Mouse (Mus musculus) CH12.LX (cell line): ENCODE results near the gene Git2. TPM values are rescaled to one million over a fixed set of nuclear protein-coding genes. Genes with fewer than 3 reads are reported as not detected.

ENCODE experiments used
- DNase-seq: peaks from one replicate; pipeline ENCODE4 v3.0.0-alpha.2; 2013; ENCODE audit errors: extremely low read depth
- H3K27ac ChIP-seq: 2 replicates; pipeline ENCODE4 v1.5.1; 2012; ENCODE audit warnings: low read depth, mild to moderate bottlenecking, control low read depth, moderate library complexity; ENCODE audit not compliant: insufficient read depth
- H3K27me3 ChIP-seq: replicated peaks from 2 replicates; pipeline ENCODE3; 2012; ENCODE audit warnings: inconsistent platforms
- H3K36me3 ChIP-seq, 2 experiments: replicated peaks in 1 of 2; 2 replicates each; pipeline versions ENCODE3 to v1.6.1; 2012; ENCODE audit warnings: inconsistent platforms in 1 of 2, low read length in 1 of 2, mild to moderate bottlenecking in 1 of 2, mixed read lengths in 1 of 2, moderate library complexity in 1 of 2; ENCODE audit not compliant: control insufficient read depth in 1 of 2, insufficient read depth in 1 of 2
- H3K4me1 ChIP-seq, 2 experiments: 2 replicates each; pipeline ENCODE4 v1.6.1; 2012; ENCODE audit warnings: inconsistent platforms in 1 of 2, moderate library complexity in 1 of 2; ENCODE audit not compliant: insufficient read depth in 2 of 2, control insufficient read depth in 1 of 2
- H3K4me2 ChIP-seq: 2 replicates; pipeline ENCODE4 v1.6.1; 2012; ENCODE audit warnings: low read depth, mild to moderate bottlenecking, control low read depth; ENCODE audit not compliant: poor library complexity, insufficient read depth, severe bottlenecking
- H3K4me3 ChIP-seq, 3 experiments: fragments of 150-350 bp in 1 of 3; sonication (generic) in 1 of 3; replicated peaks in 1 of 3; 2 replicates each; pipeline versions ENCODE3 to v1.5.1; 2011 to 2012; ENCODE audit warnings: low read depth in 2 of 3, low read length in 2 of 3, mild to moderate bottlenecking in 2 of 3, moderate library complexity in 2 of 3, control low read depth in 1 of 3, improper control_type of control experiment in 1 of 3, inconsistent platforms in 1 of 3, mixed read lengths in 1 of 3; ENCODE audit not compliant: poor library complexity in 1 of 3
- H3K79me2 ChIP-seq: replicated peaks from 2 replicates; pipeline ENCODE4 v1.6.1; 2012; ENCODE audit warnings: mild to moderate bottlenecking, moderate library complexity; ENCODE audit not compliant: control insufficient read depth, poor library complexity, insufficient read depth, severe bottlenecking; ENCODE audit errors: extremely low read depth
- H3K9ac ChIP-seq: 2 replicates; pipeline ENCODE4 v1.6.1; 2012; ENCODE audit warnings: low read depth, mild to moderate bottlenecking, control low read depth, moderate library complexity; ENCODE audit not compliant: insufficient read depth
- H3K9me3 ChIP-seq: replicated peaks from 2 replicates; pipeline ENCODE3; 2012; ENCODE audit warnings: low read length, inconsistent platforms, mixed read lengths
- BHLHE40 ChIP-seq: IDR thresholded peaks from 2 replicates; pipeline ENCODE4 v1.6.1; 2011; ENCODE audit warnings: mild to moderate bottlenecking, low read depth, low read length, improper control_type of control experiment
- CTCF ChIP-seq, 2 experiments: IDR thresholded peaks in 1 of 2; conservative IDR thresholded peaks in 1 of 2; 2 replicates each; pipeline ENCODE4 v1.5.1; 2011 to 2012; ENCODE audit warnings: low read depth in 2 of 2, low read length in 2 of 2, improper control_type of control experiment in 1 of 2, inconsistent platforms in 1 of 2, mild to moderate bottlenecking in 1 of 2, moderate library complexity in 1 of 2
- ETS1 ChIP-seq: conservative IDR thresholded peaks from 2 replicates; pipeline ENCODE4 v1.6.1; 2012; ENCODE audit warnings: low read depth, mild to moderate bottlenecking, inconsistent platforms, low read length, improper control_type of control experiment, moderate library complexity
- HCFC1 ChIP-seq: IDR thresholded peaks from 2 replicates; pipeline ENCODE4 v1.6.1; 2012; ENCODE audit warnings: low read depth, mild to moderate bottlenecking, inconsistent platforms, low read length, improper control_type of control experiment
- MAX ChIP-seq: IDR thresholded peaks from 2 replicates; pipeline ENCODE4 v1.6.1; 2011; ENCODE audit warnings: low read length, improper control_type of control experiment
- MAZ ChIP-seq: IDR thresholded peaks from 2 replicates; pipeline ENCODE4 v1.6.1; 2012; ENCODE audit warnings: low read depth, mild to moderate bottlenecking, inconsistent platforms, low read length, improper control_type of control experiment, moderate library complexity
- MEF2A ChIP-seq: IDR thresholded peaks from 2 replicates; pipeline ENCODE4 v1.6.1; 2014; ENCODE audit warnings: low read depth, mild to moderate bottlenecking, inconsistent platforms, low read length, improper control_type of control experiment, borderline replicate concordance
- MYC ChIP-seq: IDR thresholded peaks from 2 replicates; pipeline ENCODE4 v1.6.1; 2011; ENCODE audit warnings: low read depth, mild to moderate bottlenecking, improper control_type of control experiment, low read length
- NELFE ChIP-seq: IDR thresholded peaks from 2 replicates; pipeline ENCODE4 v1.6.1; 2011; ENCODE audit warnings: low read depth, low read length, improper control_type of control experiment
- POLR2AphosphoS2 ChIP-seq: IDR thresholded peaks from 2 replicates; pipeline ENCODE4 v1.6.1; 2011; ENCODE audit warnings: low read depth, low read length, improper control_type of control experiment
- RAD21 ChIP-seq: IDR thresholded peaks from 2 replicates; pipeline ENCODE4 v1.6.1; 2011; ENCODE audit warnings: low read depth, mild to moderate bottlenecking, low read length, improper control_type of control experiment, moderate library complexity
- SMC3 ChIP-seq: IDR thresholded peaks from 2 replicates; pipeline ENCODE4 v1.6.1; 2011; ENCODE audit warnings: low read depth, low read length, improper control_type of control experiment
- UBTF ChIP-seq: IDR thresholded peaks from 2 replicates; pipeline ENCODE4 v1.6.1; 2012; ENCODE audit warnings: low read depth, mild to moderate bottlenecking, inconsistent platforms, low read length, improper control_type of control experiment, moderate library complexity
- USF2 ChIP-seq: conservative IDR thresholded peaks from 2 replicates; pipeline ENCODE4 v1.6.1; 2011; ENCODE audit warnings: low read depth, low read length, improper control_type of control experiment
- dilution Hi-C: fragments of 300-500 bp; cut with MboI; formaldehyde crosslinking; loops from 2 replicates; pipeline ENCODE4 v1.14.3; 2020; ENCODE audit warnings: low sequenced_read_pairs; ENCODE audit not compliant: extremely low pct_unique_long_range_greater_than_20kb, extremely low pct_ligation_motif_present
- in situ Hi-C: fragments of 300-500 bp; cut with MboI; formaldehyde crosslinking; loops from 3 replicates; pipeline ENCODE4 v1.14.3; 2019; ENCODE audit warnings: low sequenced_read_pairs, low pct_ligation_motif_present, low pct_unique_long_range_greater_than_20kb, mixed read lengths
- polyA plus RNA-seq: library from polyadenylated mRNA; unstranded; fragments of >175 nt; gene quantifications from 2 replicates; pipeline ENCODE4 v1.2.1, GENCODE M21; 2012; ENCODE audit warnings: low read depth; ENCODE audit not compliant: insufficient read length
- total RNA-seq, 2 experiments: library from RNA; depleted of rRNA; stranded (reverse); fragments of 300-350 nt in 1 of 2; fragments of >200 nt in 1 of 2; gene quantifications; 2 replicates each; pipeline ENCODE4 v1.2.3; 2012 to 2014

Git2 gene
- total and polyA plus RNA-seq, 3 experiments, result 12.3 to 29.4 (median 22.1) TPM

DNA sequence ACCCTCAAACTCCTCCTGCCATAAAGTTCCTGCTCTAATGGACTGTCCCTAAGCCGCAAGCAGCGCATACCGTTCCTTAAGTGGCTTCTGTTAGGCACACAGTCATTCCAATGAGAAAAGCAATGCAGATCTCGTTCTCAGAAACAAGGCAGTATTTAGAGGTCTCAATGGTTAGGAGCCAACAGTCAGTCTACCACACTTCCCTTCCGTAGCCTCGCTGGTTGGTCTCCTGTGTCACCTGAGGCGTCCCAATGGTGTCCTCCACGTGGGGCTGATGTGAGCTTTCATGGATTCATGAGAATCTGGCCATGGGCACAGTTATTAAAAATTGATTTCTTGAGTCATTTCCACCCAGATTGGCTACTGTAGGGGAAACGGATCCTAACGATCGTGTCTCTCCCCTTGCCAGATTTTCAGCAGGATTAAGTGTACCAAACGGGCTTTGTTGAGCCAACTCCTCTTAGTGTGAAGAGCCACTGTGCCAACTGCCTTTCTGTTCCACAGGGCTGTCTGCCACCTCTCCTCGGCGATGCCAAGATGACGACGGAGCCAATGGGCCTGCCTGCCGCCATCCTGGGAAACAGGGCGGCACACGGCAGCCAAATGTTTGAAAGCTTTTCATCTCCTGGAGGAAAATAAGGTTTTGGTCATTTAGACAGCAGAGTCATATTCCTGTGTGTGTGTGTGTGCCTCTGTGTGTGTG lies 77.1 kb downstream of the Git2 start:
- H3K9me3 ChIP-seq, result no peaks in the 10 kb centered on the region
- dilution Hi-C loops (no loop called here), in situ Hi-C loops (no loop called here)
- no peak overlapping the region for H3K4me2 ChIP-seq
- H3K27ac ChIP-seq, result no peak overlapping the region
- no peaks in the 10 kb centered on the region for H3K79me2 ChIP-seq
- H3K4me1 ChIP-seq, result peaks cover 0 to 6% of the 10 kb centered on the region in 2 experiments; a peak in 2 of 4 replicates
- H3K27me3 ChIP-seq, result peaks cover 10% of the 10 kb centered on the region
- no peaks in the 10 kb centered on the region for H3K36me3 ChIP-seq
- no peak for DNase-seq
- TF ChIP-seq HCFC1, result no peak
- TF ChIP-seq NELFE, result no peak
- no peak for TF ChIP-seq MAZ
- TF ChIP-seq MAX, result no peak
- H3K4me3 ChIP-seq, result no peak overlapping the region
- no peak overlapping the region for H3K9ac ChIP-seq

DNA sequence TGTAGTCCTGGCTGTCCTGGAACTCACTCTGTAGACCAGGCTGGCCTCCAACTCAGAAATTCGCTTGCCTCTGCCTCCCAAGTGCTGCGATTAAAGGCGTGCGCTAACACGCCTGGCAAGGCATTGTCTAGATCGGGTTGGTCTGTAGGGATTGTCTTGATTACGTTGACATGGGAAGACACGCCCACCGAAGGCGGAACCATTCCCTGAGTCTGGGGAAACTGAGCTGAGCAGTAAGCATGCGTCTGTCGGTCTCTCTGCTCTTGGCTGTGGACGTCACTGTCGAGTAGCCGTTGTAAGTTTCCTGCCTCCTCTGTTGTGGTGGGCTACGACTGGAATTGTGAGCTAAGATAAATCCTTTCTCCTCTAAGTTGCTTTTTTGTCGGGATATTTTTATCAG lies 78.4 kb downstream of the Git2 start:
- Histone ChIP-seq H3K27ac (no peak overlapping the region), H3K36me3 (no peaks in the 10 kb centered on the region)
- no peak for TF ChIP-seq POLR2AphosphoS2
- no peak for TF ChIP-seq MEF2A
- no peak for TF ChIP-seq UBTF
- no peak for TF ChIP-seq HCFC1
- no peak for TF ChIP-seq SMC3
- TF ChIP-seq BHLHE40, result no peak
- TF ChIP-seq MYC, result no peak
- no peak for TF ChIP-seq ETS1
- TF ChIP-seq, all 38 proteins: peak for 0
- in situ Hi-C loops, result no loop called here
- Histone ChIP-seq H3K27me3 (peaks cover 14% of the 10 kb centered on the region), H3K4me2 (no peak overlapping the region), H3K79me2 (no peaks in the 10 kb centered on the region), H3K9ac (no peak overlapping the region), H3K9me3 (no peaks in the 10 kb centered on the region), H3K4me3 (no peak overlapping the region), H3K4me1 (peaks cover 0 to 6% of the 10 kb centered on the region in 2 experiments; a peak in 2 of 4 replicates)
- dilution Hi-C loops, result no loop called here
- DNase-seq, result no peak

GRCm38 (mm10) chr5:114695775-114696174 lies 79.5 kb downstream of the Git2 start:
- Histone ChIP-seq H3K27me3 (peaks cover 14% of the 10 kb centered on the region), H3K4me1 (peaks cover 4 to 8% of the 10 kb centered on the region in 2 experiments; a peak in 3 of 4 replicates), H3K9me3 (no peaks in the 10 kb centered on the region), H3K9ac (no peak overlapping the region), H3K27ac (no peak overlapping the region), H3K36me3 (no peaks in the 10 kb centered on the region), H3K79me2 (no peaks in the 10 kb centered on the region), H3K4me2 (no peak overlapping the region), H3K4me3 (no peak overlapping the region)
- peak; percentile 38 for DNase-seq
- dilution Hi-C loops (no loop called here), in situ Hi-C loops (no loop called here)
- TF ChIP-seq USF2, result no peak
- TF ChIP-seq RAD21, result peak; percentile 42
- TF ChIP-seq SMC3, result peak; percentile 53
- peak in 1 of 2 experiments; percentile 57; a peak in 2 of 4 replicates for TF ChIP-seq CTCF (conservative IDR thresholded peaks at IDR 0.05 in 1 of 2, IDR thresholded peaks at IDR 0.05 in 1 of 2; ENCODE audit: low read depth in 2 of 2, low read length in 2 of 2)
